Mouse (Mus musculus) kidney, adult 2 months (tissue): ENCODE measurements around the gene Ankfn1. TPM values are rescaled to one million over a fixed set of nuclear protein-coding genes. Genes with fewer than 3 reads are reported as not detected.

Experiments used
- DNase-seq: peaks from one replicate; pipeline ENCODE4 v3.0.0; 2021
- H3K27ac ChIP-seq: fragments of 200-500 bp; 2 replicates; pipeline ENCODE4 v1.5.1; 2012; ENCODE audit warnings: low read depth, low read length, control low read depth, inconsistent platforms; ENCODE audit not compliant: insufficient read depth
- H3K27me3 ChIP-seq: fragments of 200-500 bp; replicated peaks from 2 replicates; pipeline ENCODE4 v1.6.1; 2012; ENCODE audit warnings: mild to moderate bottlenecking, moderate library complexity, low read length, inconsistent platforms; ENCODE audit not compliant: control insufficient read depth, insufficient read depth
- H3K36me3 ChIP-seq: fragments of 200-500 bp; 2 replicates; pipeline ENCODE4 v1.6.1; 2012; ENCODE audit warnings: mild to moderate bottlenecking, moderate library complexity, low read length, inconsistent platforms; ENCODE audit not compliant: control insufficient read depth, insufficient read depth
- H3K4me1 ChIP-seq: fragments of 200-500 bp; 2 replicates; pipeline ENCODE4 v1.6.1; 2011; ENCODE audit warnings: low read length; ENCODE audit not compliant: control insufficient read depth, insufficient read depth
- H3K4me3 ChIP-seq: fragments of 200-500 bp; 2 replicates; pipeline ENCODE4 v1.5.1; 2011; ENCODE audit warnings: mild to moderate bottlenecking, low read depth, low read length, control low read depth; ENCODE audit not compliant: insufficient read depth
- CTCF ChIP-seq: fragments of 200-500 bp; conservative IDR thresholded peaks from 2 replicates; pipeline ENCODE4 v1.5.1; 2011; ENCODE audit warnings: low read depth, mild to moderate bottlenecking, control low read depth, low read length, moderate library complexity, mixed read lengths; ENCODE audit not compliant: insufficient read depth, insufficient read length
- POLR2A ChIP-seq: fragments of 200-500 bp; IDR thresholded peaks from one replicate; pipeline ENCODE4 v1.6.1; 2011; ENCODE audit warnings: low read depth, low read length, control low read depth
- WGBS: fragments of 180-500 bp; shearing (Covaris S2); methylation state at CpG from one replicate; pipeline ENCODE4 v1.1.7; 2018; 5-methylcytosine and 5-hydroxymethylcytosine counted together
- polyA plus RNA-seq: library from polyadenylated mRNA; depleted of rRNA; stranded (reverse); fragments of >200 nt; gene quantifications from 2 replicates; pipeline ENCODE4 v1.2.3, GENCODE M21; 2012; rRNA removed

The Ankfn1 gene
- polyA plus RNA-seq, result 0.03 and 0.15 TPM in 2 replicates

GRCm38 (mm10) chr11:89777431-89777830 lies at the start of gene Ankfn1:
Ankfn1 (minus strand) TSS chr11:89777653.
- no peak for DNase-seq
- TF ChIP-seq CTCF (no peak), POLR2A (no peak)
- no peak within 1 kb of the TSS for H3K4me3 ChIP-seq
- H3K4me1 ChIP-seq, result no peaks in the 10 kb centered on the region
- H3K27me3 ChIP-seq, result no peaks in the 10 kb centered on the region
- WGBS, result 41% methylated on average over 7 of the region's 7 CpGs
- no peaks in the 10 kb centered on the region for H3K36me3 ChIP-seq
- H3K27ac ChIP-seq, result no peak within 1 kb of the TSS

DNA sequence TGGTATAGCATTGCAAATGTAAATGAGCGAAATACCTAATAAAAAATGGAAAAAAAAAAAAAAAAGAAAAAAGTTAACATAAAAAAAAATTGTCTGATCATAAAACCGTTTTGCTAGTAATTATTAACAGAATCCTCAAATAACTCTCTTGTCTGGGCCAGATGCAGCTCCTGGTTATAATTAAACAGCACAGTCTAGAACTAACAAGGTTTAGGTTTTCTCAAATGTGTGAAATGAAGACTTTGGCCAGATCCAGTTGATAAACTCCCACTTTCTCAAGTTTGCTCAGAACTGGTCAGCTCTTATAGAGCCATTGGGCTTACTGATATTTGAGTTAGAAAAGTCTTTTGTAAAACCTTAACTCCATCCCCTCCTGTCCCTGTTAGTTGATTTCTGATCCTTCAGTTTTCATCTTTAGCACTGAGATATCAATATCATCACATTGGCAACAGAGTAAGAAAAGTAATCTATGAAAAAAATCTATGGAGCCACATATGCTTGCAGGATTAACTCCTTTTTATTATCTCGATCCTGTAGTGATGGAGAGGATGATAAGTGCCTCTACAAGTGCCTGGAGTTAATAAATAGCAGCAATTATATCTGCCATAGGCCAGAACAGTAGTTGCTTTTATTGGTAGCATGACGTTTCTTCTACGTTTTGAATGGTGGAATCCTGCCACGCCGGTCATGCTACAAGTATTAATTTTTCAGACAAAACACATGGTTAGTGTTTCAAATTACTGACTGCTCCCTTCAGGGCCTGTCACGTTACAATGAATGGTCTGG lies 46.4 kb upstream of the Ankfn1 start:
- DNase-seq, result peak; percentile 40
- TF ChIP-seq POLR2A (no peak), CTCF (no peak)
- Histone ChIP-seq H3K27me3 (no peaks in the 10 kb centered on the region), H3K4me3 (no peak overlapping the region), H3K36me3 (no peaks in the 10 kb centered on the region), H3K27ac (no peak overlapping the region), H3K4me1 (no peaks in the 10 kb centered on the region)
- WGBS, result 37% methylated on average over 8 of the region's 8 CpGs

- H3K4me3 ChIP-seq, result no peak overlapping the region
- 57% methylated on average over 4 of the region's 4 CpGs for WGBS
- H3K4me1 ChIP-seq, result no peaks in the 10 kb centered on the region
- no peak for TF ChIP-seq POLR2A
- TF ChIP-seq CTCF, result no peak
- DNase-seq, result no peak
- H3K27me3 ChIP-seq, result no peaks in the 10 kb centered on the region
- H3K27ac ChIP-seq, result no peak overlapping the region
- no peaks in the 10 kb centered on the region for H3K36me3 ChIP-seq
Measured at GRCm38 (mm10) chr11:89818594-89818993, 41.1 kb upstream of the Ankfn1 start.

GRCm38 (mm10) chr11:89811403-89811802 lies 34.0 kb upstream of the Ankfn1 start:
- no peaks in the 10 kb centered on the region for H3K27me3 ChIP-seq
- no peak for TF ChIP-seq POLR2A
- TF ChIP-seq CTCF, result no peak
- no peak overlapping the region for H3K4me3 ChIP-seq
- WGBS, result 55% methylated on average over 1 of the region's 1 CpGs
- H3K36me3 ChIP-seq, result no peaks in the 10 kb centered on the region
- H3K4me1 ChIP-seq, result no peaks in the 10 kb centered on the region
- H3K27ac ChIP-seq, result no peak overlapping the region
- no peak for DNase-seq

GRCm38 (mm10) chr11:89807998-89808397 lies 30.5 kb upstream of the Ankfn1 start:
- DNase-seq, result no peak
- Histone ChIP-seq H3K27me3 (no peaks in the 10 kb centered on the region), H3K4me3 (no peak overlapping the region), H3K27ac (no peak overlapping the region), H3K36me3 (no peaks in the 10 kb centered on the region), H3K4me1 (no peaks in the 10 kb centered on the region)
- 74% methylated on average over 11 of the region's 11 CpGs for whole genome bisulfite sequencing
- TF ChIP-seq CTCF (no peak), POLR2A (no peak)

GRCm38 (mm10) chr11:89804822-89805221 lies 27.4 kb upstream of the Ankfn1 start:
- no peak for DNase-seq
- no peaks in the 10 kb centered on the region for H3K27me3 ChIP-seq
- 38% methylated on average over 5 of the region's 5 CpGs for WGBS
- H3K36me3 ChIP-seq, result no peaks in the 10 kb centered on the region
- H3K4me1 ChIP-seq, result no peaks in the 10 kb centered on the region
- H3K4me3 ChIP-seq, result no peak overlapping the region
- TF ChIP-seq CTCF (no peak), POLR2A (no peak)
- H3K27ac ChIP-seq, result no peak overlapping the region

GRCm38 (mm10) chr11:89803974-89804373 lies 26.5 kb upstream of the Ankfn1 start:
- H3K27me3 ChIP-seq, result no peaks in the 10 kb centered on the region
- H3K4me3 ChIP-seq, result no peak overlapping the region
- DNase-seq, result no peak
- TF ChIP-seq CTCF, result no peak
- TF ChIP-seq POLR2A, result no peak
- H3K27ac ChIP-seq, result no peak overlapping the region
- 60% methylated on average over 5 of the region's 5 CpGs for WGBS
- no peaks in the 10 kb centered on the region for H3K4me1 ChIP-seq
- H3K36me3 ChIP-seq, result no peaks in the 10 kb centered on the region

GRCm38 (mm10) chr11:89792709-89793108 lies 15.3 kb upstream of the Ankfn1 start:
- no peaks in the 10 kb centered on the region for H3K36me3 ChIP-seq
- H3K4me3 ChIP-seq, result no peak overlapping the region
- no peak for DNase-seq
- 82% methylated on average over 3 of the region's 3 CpGs for WGBS
- TF ChIP-seq POLR2A (no peak), CTCF (no peak)
- H3K4me1 ChIP-seq, result no peaks in the 10 kb centered on the region
- no peak overlapping the region for H3K27ac ChIP-seq
- no peaks in the 10 kb centered on the region for H3K27me3 ChIP-seq
